Mouse (Mus musculus) limb, embryonic 13.5 days (tissue): ENCODE data around the gene Tspan13. TPM values are rescaled to one million over a fixed set of nuclear protein-coding genes. Genes with fewer than 3 reads are reported as not detected.

Experiments used
- polyA plus RNA-seq: library from polyadenylated mRNA; unstranded; fragments of >200 nt; fragmentation: Nextera tagmentation; extraction: Ambion mirVana; gene quantifications from 2 replicates; pipeline ENCODE4 v1.2.1, GENCODE M21; 2015

Gene Tspan13
- polyA plus RNA-seq, 1 experiment from 2014 or later: 56.4 TPM

Other genes with a start within 250 kb of the Tspan13 start
- gene Agr3, start 116.9 kb downstream of the Tspan13 start, polyA plus RNA-seq: 0.24 TPM in 1 of 2 replicates, not detected in the other
- 0.32 and 1.5 TPM in 2 replicates for gene Agr2, start 49.6 kb downstream of the Tspan13 start, polyA plus RNA-seq
- 35.0 and 35.4 TPM in 2 replicates for gene Ankmy2, start 114.6 kb upstream of the Tspan13 start, polyA plus RNA-seq
- 242 and 259 TPM in 2 replicates for gene Bzw2, start 115.6 kb upstream of the Tspan13 start, polyA plus RNA-seq
- not detected in 2 replicates for gene Lrrc72, start 210.9 kb upstream of the Tspan13 start, polyA plus RNA-seq